Mouse (Mus musculus) stomach, postnatal 0 days (tissue): ENCODE results near the gene Fap. TPM values are rescaled to one million over a fixed set of nuclear protein-coding genes. Genes with fewer than 3 reads are reported as not detected.

Experiments used
- ATAC-seq: fragments of 200-750 bp; cut with Nextera tagmentation; 2 replicates; pipeline ENCODE4 v1.8.0; 2017; ENCODE audit not compliant: low FRiP score, low TSS enrichment
- DNase-seq: peaks from one replicate; pipeline ENCODE4 v3.0.0-alpha.2; 2016; ENCODE audit warnings: low spot score
- H3K27ac ChIP-seq: fragments of 300-500 bp; sonication (generic); replicated peaks from 2 replicates; pipeline ENCODE4 v1.5.1; 2014; ENCODE audit warnings: mild to moderate bottlenecking, control low read depth
- H3K27me3 ChIP-seq: fragments of 300-500 bp; sonication (generic); 2 replicates; pipeline ENCODE4 v1.6.1; 2014; ENCODE audit warnings: low read length; ENCODE audit not compliant: control insufficient read depth, insufficient read depth
- H3K36me3 ChIP-seq: fragments of 300-500 bp; sonication (generic); 2 replicates; pipeline ENCODE4 v1.6.1; 2014; ENCODE audit warnings: low read length, mixed read lengths; ENCODE audit not compliant: control insufficient read depth, insufficient read depth
- H3K4me1 ChIP-seq: fragments of 300-500 bp; sonication (generic); replicated peaks from 2 replicates; pipeline ENCODE4 v1.6.1; 2014; ENCODE audit warnings: antibody characterized with exemption; ENCODE audit not compliant: control insufficient read depth, insufficient read depth
- H3K4me2 ChIP-seq: fragments of 300-500 bp; sonication (generic); replicated peaks from 2 replicates; pipeline ENCODE4 v1.6.1; 2014; ENCODE audit warnings: low read depth, mild to moderate bottlenecking, control low read depth, moderate library complexity
- H3K4me3 ChIP-seq: fragments of 300-500 bp; sonication (generic); 2 replicates; pipeline ENCODE4 v1.5.1; 2014; ENCODE audit warnings: low read depth, low read length, control low read depth
- H3K9ac ChIP-seq: fragments of 300-500 bp; sonication (generic); 2 replicates; pipeline ENCODE4 v1.6.1; 2014; ENCODE audit warnings: mild to moderate bottlenecking, low read length, control low read depth, mixed read lengths
- H3K9me3 ChIP-seq: fragments of 300-500 bp; sonication (generic); 2 replicates; pipeline ENCODE4 v1.6.1; 2016; ENCODE audit warnings: low read length; ENCODE audit not compliant: control insufficient read depth
- CTCF ChIP-seq: IDR thresholded peaks from 2 replicates; pipeline ENCODE4 v1.5.1; 2016; ENCODE audit warnings: antibody characterized with exemption, low read depth, mild to moderate bottlenecking, moderate library complexity
- EP300 ChIP-seq: optimal IDR thresholded peaks from 2 replicates; pipeline ENCODE3; 2016; ENCODE audit warnings: antibody characterized with exemption
- WGBS: fragments of 180-500 bp; shearing (Covaris S2); extraction: QIAGEN DNeasy Blood & Tissue Kit; methylation state at CpG from one replicate; pipeline ENCODE4 v1.1.7; 2014; 5-methylcytosine and 5-hydroxymethylcytosine counted together
- polyA plus RNA-seq: library from polyadenylated mRNA; unstranded; fragments of >200 nt; fragmentation: Nextera tagmentation; extraction: Ambion mirVana; gene quantifications from 2 replicates; pipeline ENCODE4 v1.2.1, GENCODE M21; 2015

Fap gene
- polyA plus RNA-seq, 1 experiment from 2014 or later = 2.3 TPM

- Histone ChIP-seq H3K9ac (no peak overlapping the region), H3K27ac (no peak overlapping the region), H3K36me3 (no peaks in the 10 kb centered on the region), H3K4me2 (no peak overlapping the region), H3K27me3 (no peaks in the 10 kb centered on the region), H3K9me3 (no peaks in the 10 kb centered on the region), H3K4me1 (no peaks in the 10 kb centered on the region), H3K4me3 (no peak overlapping the region)
- WGBS = 75% methylated on average over 6 of the region's 6 CpGs
- DNase-seq (no peak), ATAC-seq (no peak)
- no peak for TF ChIP-seq CTCF
- no peak for TF ChIP-seq EP300
Observed at GRCm38 (mm10) chr2:62489832-62490231, 84.0 kb downstream of the Fap start.

DNA sequence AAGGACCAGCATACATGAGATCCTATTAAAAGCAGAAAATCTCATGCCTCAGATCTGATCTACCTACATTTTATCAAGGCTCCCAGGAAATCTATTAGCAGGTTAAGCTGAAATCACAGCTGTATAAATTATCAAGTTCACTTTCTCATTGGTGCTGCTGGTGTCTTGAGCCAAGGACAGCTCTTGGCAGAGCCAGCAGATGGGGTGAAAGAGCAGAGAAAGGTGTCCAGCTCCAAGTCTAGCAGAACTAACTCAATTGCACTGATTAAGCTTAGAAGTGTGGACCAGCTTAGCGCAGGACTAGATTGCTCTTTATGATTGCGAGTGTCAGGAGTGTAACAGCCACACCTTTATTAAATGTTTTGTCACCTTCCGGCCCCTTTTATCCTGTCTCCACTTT, 89.0 kb downstream of the Fap start:
- no peak for TF ChIP-seq EP300
- TF ChIP-seq CTCF = peak; percentile 46
- Histone ChIP-seq H3K9me3 (no peaks in the 10 kb centered on the region), H3K4me3 (no peak overlapping the region), H3K4me2 (no peak overlapping the region), H3K27ac (no peak overlapping the region), H3K9ac (no peak overlapping the region), H3K27me3 (no peaks in the 10 kb centered on the region), H3K4me1 (no peaks in the 10 kb centered on the region), H3K36me3 (no peaks in the 10 kb centered on the region)
- DNase-seq (no peak), ATAC-seq (no peak)
- WGBS = 85% methylated on average over 3 of the region's 3 CpGs

- Histone ChIP-seq H3K27ac (no peak within 1 kb of the TSS), H3K9ac (no peak within 1 kb of the TSS), H3K4me2 (no peak within 1 kb of the TSS), H3K27me3 (no peaks in the 10 kb centered on the region), H3K4me1 (no peaks in the 10 kb centered on the region), H3K9me3 (no peaks in the 10 kb centered on the region), H3K36me3 (no peaks in the 10 kb centered on the region), H3K4me3 (no peak within 1 kb of the TSS)
- 75% methylated on average over 9 of the region's 9 CpGs for WGBS
- no peak for ATAC-seq
- DNase-seq = no peak
- no peak for TF ChIP-seq EP300
- TF ChIP-seq CTCF = no peak
Observed at GRCm38 (mm10) chr2:62483550-62483949, 90.3 kb downstream of the Fap start, which contains the start of gene Gcg. Gcg (minus strand) TSS chr2:62483650.

DNA sequence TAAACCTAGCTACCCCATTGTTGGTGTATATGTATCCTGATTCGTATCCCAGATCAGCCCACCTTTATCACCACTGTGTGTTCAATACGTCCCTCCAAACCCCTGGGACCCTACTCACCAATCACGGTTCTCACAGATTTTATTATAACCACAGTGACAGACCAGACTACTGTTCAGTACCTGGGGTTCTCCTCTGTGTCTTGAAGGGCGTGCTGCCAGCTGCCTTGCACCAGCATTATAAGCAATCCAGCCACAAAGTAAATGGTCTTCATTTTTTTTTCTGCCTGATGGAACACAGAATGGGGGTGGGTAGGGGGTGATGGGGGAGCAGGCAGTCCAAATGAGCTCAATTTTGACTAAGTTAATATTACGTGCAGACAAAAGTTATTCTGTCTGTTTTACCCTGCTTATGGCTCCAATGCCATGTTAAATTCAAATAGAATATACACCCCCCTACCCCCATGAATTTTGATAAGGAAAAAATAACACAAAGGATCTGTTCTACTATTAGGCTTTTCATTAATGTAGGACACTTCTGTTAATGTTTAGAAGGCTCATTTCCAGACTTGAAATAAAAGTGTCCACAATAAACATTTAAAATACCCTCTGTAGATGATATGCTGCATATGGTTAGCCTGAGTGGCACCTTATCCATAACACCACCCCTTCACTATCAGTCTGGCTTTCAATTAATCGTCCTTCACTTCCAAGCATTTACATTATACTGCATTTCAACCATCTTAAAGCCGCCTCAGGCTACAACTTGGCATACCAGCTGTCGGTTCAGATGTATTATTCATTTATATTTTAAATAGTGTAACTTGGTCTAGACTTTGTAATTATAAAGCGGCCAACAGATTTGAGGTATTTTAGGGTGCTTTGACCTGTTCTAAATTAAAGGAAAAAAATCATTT, 93.3 kb downstream of the Fap start:
- Histone ChIP-seq H3K4me2 (no peak overlapping the region), H3K4me3 (no peak overlapping the region), H3K4me1 (no peaks in the 10 kb centered on the region), H3K9ac (no peak overlapping the region), H3K9me3 (no peaks in the 10 kb centered on the region), H3K27ac (no peak overlapping the region), H3K36me3 (no peaks in the 10 kb centered on the region), H3K27me3 (no peaks in the 10 kb centered on the region)
- TF ChIP-seq EP300 = no peak
- no peak for TF ChIP-seq CTCF
- WGBS = 59% methylated on average over 9 of the region's 9 CpGs
- ATAC-seq = no peak
- DNase-seq = no peak

GRCm38 (mm10) chr2:62469551-62469950, 104.3 kb downstream of the Fap start:
- no peak for TF ChIP-seq CTCF
- no peak for TF ChIP-seq EP300
- WGBS = 87% methylated on average over 9 of the region's 9 CpGs

DNA sequence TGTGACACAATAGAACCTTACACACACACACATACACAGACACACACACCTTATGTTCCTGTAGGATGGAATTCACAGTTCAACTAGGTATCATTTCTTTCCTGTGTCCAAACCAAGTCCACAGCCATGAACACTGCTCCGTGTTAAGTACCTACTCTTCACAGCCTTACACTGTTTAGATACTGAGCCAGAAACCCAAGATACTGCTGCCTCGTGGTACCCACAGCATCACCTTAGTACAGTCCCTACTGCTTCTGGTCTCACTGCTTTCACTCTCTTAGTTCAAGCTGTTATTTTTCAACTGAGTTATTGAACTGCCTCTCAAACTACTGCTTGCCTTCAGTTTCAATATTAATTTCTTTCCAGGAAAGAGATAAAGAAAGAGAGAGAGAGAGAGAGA, 110.6 kb downstream of the Fap start:
- 82% methylated on average over 2 of the region's 2 CpGs for WGBS
- no peaks in the 10 kb centered on the region for H3K36me3 ChIP-seq
- TF ChIP-seq CTCF = no peak
- TF ChIP-seq EP300 = no peak
- ATAC-seq (no peak), DNase-seq (no peak)
- no peaks in the 10 kb centered on the region for H3K27me3 ChIP-seq
- no peak overlapping the region for H3K4me3 ChIP-seq
- no peak overlapping the region for H3K9ac ChIP-seq
- H3K4me2 ChIP-seq = no peak overlapping the region
- no peaks in the 10 kb centered on the region for H3K4me1 ChIP-seq
- H3K27ac ChIP-seq = no peak overlapping the region
- H3K9me3 ChIP-seq = no peaks in the 10 kb centered on the region

More at GRCm38 (mm10) chr2:62469551-62469950, 104.3 kb downstream of the Fap start:
- no peak overlapping the region for H3K4me2 ChIP-seq
- H3K9ac ChIP-seq = no peak overlapping the region
- no peaks in the 10 kb centered on the region for H3K9me3 ChIP-seq
- DNase-seq = no peak
- no peaks in the 10 kb centered on the region for H3K36me3 ChIP-seq
- H3K4me3 ChIP-seq = no peak overlapping the region
- H3K27me3 ChIP-seq = no peaks in the 10 kb centered on the region
- ATAC-seq = no peak
- H3K27ac ChIP-seq = no peak overlapping the region
- H3K4me1 ChIP-seq = no peaks in the 10 kb centered on the region
